ENCODE assay signal across 11 mouse cellular contexts in genomic region chr4:117303581-117304238, GRCm38 (mm10). TPM values are rescaled to one million over a fixed set of nuclear protein-coding genes. Genes with fewer than 3 reads are reported as not detected.
DNase-seq lines count a peak whose midpoint lies in the region; ATAC-seq and TF ChIP-seq lines count a peak whose summit lies in the region.
"Had no signal": no experiment of that assay in that cellular context is flagged by ENCODE, and none has a peak within 500 bp of the region (broad histone marks: within the 10 kb centered on the region; RNA-seq: fewer than 3 reads in every experiment).

No protein-coding gene starts in this region.

- H3K4me2 ChIP-seq in kidney, postnatal 0 days (ENCODE audit: low read length), result peak overlapping the region; percentile 70
- H3K4me2 ChIP-seq in embryonic facial prominence, embryonic 14.5 days (ENCODE audit: low read depth, low read length), result peak overlapping the region; percentile 82
- peak overlapping the region; percentile 87 for H3K4me2 ChIP-seq in intestine, embryonic 16.5 days (ENCODE audit: low read depth, low read length)
- H3K4me2 ChIP-seq in myocyte (ENCODE audit: low read depth), result peak overlapping the region; percentile 50

- no peak overlapping the region for H3K27ac ChIP-seq in kidney, postnatal 0 days
- H3K27ac ChIP-seq in embryonic facial prominence, embryonic 14.5 days (replicated peaks; ENCODE audit: low read depth, low read length), result no peak overlapping the region
- no peak overlapping the region for H3K27ac ChIP-seq in intestine, embryonic 16.5 days (ENCODE audit: low read length)

- 0 out of 2 replicates have a peak overlapping the region, but pooled peaks have one; percentile 36 for H3K9ac ChIP-seq in kidney, postnatal 0 days (ENCODE audit: low read depth, low read length)
- H3K9ac ChIP-seq in embryonic facial prominence, embryonic 14.5 days (ENCODE audit: low read depth, low read length), result peak overlapping the region; percentile 60
- peak overlapping the region; percentile 56 for H3K9ac ChIP-seq in intestine, embryonic 16.5 days (ENCODE audit: low read depth, low read length)

- no peak for TF ChIP-seq POLR2A in myocyte (IDR thresholded peaks at IDR 0.05; ENCODE audit: insufficient read length, low read depth)

- H3K36me3 ChIP-seq in kidney, postnatal 0 days (ENCODE audit: insufficient read depth, low read length), result no peaks in the 10 kb centered on the region
- no peaks in the 10 kb centered on the region for H3K36me3 ChIP-seq in embryonic facial prominence, embryonic 14.5 days (ENCODE audit: control insufficient read depth, insufficient read depth, low read length)
- no peaks in the 10 kb centered on the region for H3K36me3 ChIP-seq in intestine, embryonic 16.5 days (ENCODE audit: control insufficient read depth, insufficient read depth, low read length)
- no peaks in the 10 kb centered on the region for H3K36me3 ChIP-seq in myocyte (ENCODE audit: control insufficient read depth, insufficient read depth)

- ATAC-seq in kidney, postnatal 0 days (replicated peaks; ENCODE audit: low FRiP score, low read depth), result no peak
- ATAC-seq in embryonic facial prominence, embryonic 14.5 days (ENCODE audit: low read depth), result no peak
- no peak for ATAC-seq in intestine, embryonic 16.5 days
- ATAC-seq: Patski had no signal

- H3K9me3 ChIP-seq in kidney, postnatal 0 days (replicated peaks; ENCODE audit: low read length), result no peaks in the 10 kb centered on the region
- H3K9me3 ChIP-seq in embryonic facial prominence, embryonic 14.5 days (ENCODE audit: control insufficient read depth, low read length), result no peaks in the 10 kb centered on the region
- no peaks in the 10 kb centered on the region for H3K9me3 ChIP-seq in intestine, embryonic 16.5 days (ENCODE audit: control insufficient read depth, low read length)

- no peak for DNase-seq in kidney, postnatal 0 days (ENCODE audit: low spot score)
- no peak for DNase-seq in kidney, adult 11 months
- DNase-seq in embryonic facial prominence, embryonic 14.5 days (ENCODE audit: low spot score), result no peak
- DNase-seq in T-cell, adult 2 months (ENCODE audit: low spot score), result no peak
- DNase-seq in right cerebral cortex, postnatal 36 days (ENCODE audit: low spot score in 2 of 2), result no peak
- no peak for DNase-seq in adrenal gland, postnatal 14 days
- DNase-seq: cerebellum, postnatal 36 days had no signal

- peak overlapping the region; percentile 37 for H3K4me3 ChIP-seq in kidney, postnatal 0 days (replicated peaks; ENCODE audit: low read depth, low read length)
- peak overlapping the region; percentile 47 for H3K4me3 ChIP-seq in embryonic facial prominence, embryonic 14.5 days (ENCODE audit: low read depth, low read length)
- peak overlapping the region; percentile 49 for H3K4me3 ChIP-seq in intestine, embryonic 16.5 days (ENCODE audit: low read length)
- H3K4me3 ChIP-seq in myocyte, result no peak overlapping the region

- H3K4me1 ChIP-seq in kidney, postnatal 0 days (replicated peaks; ENCODE audit: insufficient read depth, low read length), result peaks cover 18% of the 10 kb centered on the region
- peaks cover 6% of the 10 kb centered on the region; the same call in 1 of the 2 replicates for H3K4me1 ChIP-seq in embryonic facial prominence, embryonic 14.5 days (ENCODE audit: control insufficient read depth, insufficient read depth, low read length)
- H3K4me1 ChIP-seq in intestine, embryonic 16.5 days (ENCODE audit: control insufficient read depth, insufficient read depth, low read length), result peaks cover 10% of the 10 kb centered on the region

- H3K79me2 ChIP-seq in myocyte (ENCODE audit: control insufficient read depth, insufficient read depth), result no peaks in the 10 kb centered on the region

- peaks cover 41% of the 10 kb centered on the region for H3K27me3 ChIP-seq in kidney, postnatal 0 days (ENCODE audit: insufficient read depth, low read length)
- H3K27me3 ChIP-seq in embryonic facial prominence, embryonic 14.5 days (replicated peaks; ENCODE audit: control insufficient read depth, insufficient read depth, low read length), result peaks cover 62% of the 10 kb centered on the region
- H3K27me3 ChIP-seq in intestine, embryonic 16.5 days (replicated peaks; ENCODE audit: control insufficient read depth, insufficient read depth, low read length), result peaks cover 51% of the 10 kb centered on the region
- H3K27me3 ChIP-seq in myocyte (ENCODE audit: control insufficient read depth, insufficient read depth, insufficient read length), result peaks cover 53% of the 10 kb centered on the region
- H3K27me3 ChIP-seq: Patski had no signal

- H3ac ChIP-seq in myocyte (ENCODE audit: control insufficient read depth, insufficient read length), result no peak overlapping the region

- TF ChIP-seq CTCF in kidney, postnatal 0 days (IDR thresholded peaks at IDR 0.05; ENCODE audit: low read depth), result no peak

- WGBS in kidney, postnatal 0 days, result 9% methylated on average over 30 of the region's 30 CpGs
- 8% methylated on average over 27 of the region's 30 CpGs for WGBS in embryonic facial prominence, embryonic 14.5 days
- 10% methylated on average over 30 of the region's 30 CpGs for WGBS in intestine, embryonic 16.5 days

TF ChIP-seq in myocyte, 11 proteins besides CTCF, POLR2A, EP300 and RAD21:
- TF ChIP-seq MYOG (IDR thresholded peaks at IDR 0.05; ENCODE audit: control insufficient read depth in 1 of 3, insufficient read depth in 1 of 3, insufficient read length in 2 of 3, low read depth in 2 of 3) (no peak), CEBPB (IDR thresholded peaks at IDR 0.05; ENCODE audit: insufficient read depth, poor library complexity, severe bottlenecking) (no peak), POLR2AphosphoS2 (IDR thresholded peaks at IDR 0.05; ENCODE audit: insufficient read length, low read depth) (no peak), REST (IDR thresholded peaks at IDR 0.05; ENCODE audit: insufficient read depth, insufficient read length) (no peak), USF1 (IDR thresholded peaks at IDR 0.05; ENCODE audit: low read depth) (no peak), SRF (IDR thresholded peaks at IDR 0.05; ENCODE audit: control insufficient read depth, insufficient read length, low read depth) (no peak), E2F4 (IDR thresholded peaks at IDR 0.05; ENCODE audit: insufficient read depth) (no peak)

RNA-seq across cellular contexts. Expression of gene Armh1, which starts 51.8 kb away (rescaled TPM):
- polyA plus RNA-seq in kidney, postnatal 0 days (2015; fragmentation: Nextera tagmentation; extraction: Ambion mirVana), result 0.18 and 0.59 TPM in 2 replicates
- polyA plus RNA-seq in embryonic facial prominence, embryonic 14.5 days (2014; fragmentation: Nextera tagmentation; extraction: Ambion mirVana), result 1.3 and 1.8 TPM in 2 replicates
- 0.40 and 0.47 TPM in 2 replicates for polyA plus RNA-seq in intestine, embryonic 16.5 days (2015; fragmentation: Nextera tagmentation; extraction: Ambion mirVana)
- not detected for polyA plus RNA-seq in myocyte (2012; fragmentation: generic; extraction: Trizol)
- total RNA-seq in adrenal gland, postnatal 14 days (2021), result 2.2 and 2.4 TPM in 2 replicates
- total RNA-seq: neutrophil, adult 5-6 weeks had no signal

RNA-seq across cellular contexts. Expression of gene Tmem53, which starts 52.0 kb away (rescaled TPM):
- polyA plus RNA-seq in kidney, postnatal 0 days (2015; fragmentation: Nextera tagmentation; extraction: Ambion mirVana), result 34.4 and 40.5 TPM in 2 replicates
- 15.5 and 21.9 TPM in 2 replicates for polyA plus RNA-seq in embryonic facial prominence, embryonic 14.5 days (2014; fragmentation: Nextera tagmentation; extraction: Ambion mirVana)
- 11.2 and 11.8 TPM in 2 replicates for polyA plus RNA-seq in intestine, embryonic 16.5 days (2015; fragmentation: Nextera tagmentation; extraction: Ambion mirVana)
- 12.7 TPM for polyA plus RNA-seq in myocyte (2012; fragmentation: generic; extraction: Trizol)
- 53.1 and 57.3 TPM in 2 replicates for total RNA-seq in adrenal gland, postnatal 14 days (2021)
- total RNA-seq: neutrophil, adult 5-6 weeks had no signal
